Mouse (Mus musculus) limb, embryonic 12.5 days (tissue): ENCODE data around the gene Parl. TPM values are rescaled to one million over a fixed set of nuclear protein-coding genes. Genes with fewer than 3 reads are reported as not detected.

Experiments used
- ATAC-seq: fragments of 200-750 bp; cut with Nextera tagmentation; 2 replicates; pipeline ENCODE4 v1.8.0; 2017; ENCODE audit warnings: low read depth, moderate TSS enrichment; ENCODE audit not compliant: insufficient number of reproducible peaks, insufficient read depth, low FRiP score, low TSS enrichment
- H3K27ac ChIP-seq: fragments of 300-500 bp; sonication (generic); 2 replicates; pipeline ENCODE4 v1.5.1; 2016; ENCODE audit warnings: mild to moderate bottlenecking, moderate library complexity
- H3K27me3 ChIP-seq: fragments of 300-500 bp; sonication (generic); 2 replicates; pipeline ENCODE4 v1.6.1; 2016; ENCODE audit warnings: mild to moderate bottlenecking, moderate library complexity
- H3K36me3 ChIP-seq: fragments of 300-500 bp; sonication (generic); 2 replicates; pipeline ENCODE4 v1.6.1; 2016; ENCODE audit warnings: mild to moderate bottlenecking, moderate library complexity
- H3K4me1 ChIP-seq: fragments of 300-500 bp; sonication (generic); replicated peaks from 2 replicates; pipeline ENCODE4 v1.6.1; 2016
- H3K4me2 ChIP-seq: fragments of 300-500 bp; sonication (generic); 2 replicates; pipeline ENCODE4 v1.6.1; 2016; ENCODE audit warnings: mild to moderate bottlenecking, moderate library complexity
- H3K4me3 ChIP-seq: fragments of 300-500 bp; sonication (generic); replicated peaks from 2 replicates; pipeline ENCODE4 v1.5.1; 2016; ENCODE audit warnings: mild to moderate bottlenecking
- H3K9ac ChIP-seq: fragments of 300-500 bp; sonication (generic); replicated peaks from 2 replicates; pipeline ENCODE4 v1.6.1; 2016; ENCODE audit warnings: mild to moderate bottlenecking, moderate library complexity
- H3K9me3 ChIP-seq: fragments of 300-500 bp; sonication (generic); 2 replicates; pipeline ENCODE4 v1.6.1; 2016; ENCODE audit warnings: mild to moderate bottlenecking, moderate library complexity
- WGBS: fragments of 180-500 bp; shearing (Covaris S2); methylation state at CpG from one replicate; pipeline ENCODE4 v1.1.7; 2016; 5-methylcytosine and 5-hydroxymethylcytosine counted together
- polyA plus RNA-seq: library from polyadenylated mRNA; unstranded; fragments of >200 nt; fragmentation: Nextera tagmentation; extraction: Ambion mirVana; gene quantifications from 2 replicates; pipeline ENCODE4 v1.2.1, GENCODE M21; 2016

The Parl gene
- polyA plus RNA-seq, result 104 and 105 TPM in 2 replicates

DNA sequence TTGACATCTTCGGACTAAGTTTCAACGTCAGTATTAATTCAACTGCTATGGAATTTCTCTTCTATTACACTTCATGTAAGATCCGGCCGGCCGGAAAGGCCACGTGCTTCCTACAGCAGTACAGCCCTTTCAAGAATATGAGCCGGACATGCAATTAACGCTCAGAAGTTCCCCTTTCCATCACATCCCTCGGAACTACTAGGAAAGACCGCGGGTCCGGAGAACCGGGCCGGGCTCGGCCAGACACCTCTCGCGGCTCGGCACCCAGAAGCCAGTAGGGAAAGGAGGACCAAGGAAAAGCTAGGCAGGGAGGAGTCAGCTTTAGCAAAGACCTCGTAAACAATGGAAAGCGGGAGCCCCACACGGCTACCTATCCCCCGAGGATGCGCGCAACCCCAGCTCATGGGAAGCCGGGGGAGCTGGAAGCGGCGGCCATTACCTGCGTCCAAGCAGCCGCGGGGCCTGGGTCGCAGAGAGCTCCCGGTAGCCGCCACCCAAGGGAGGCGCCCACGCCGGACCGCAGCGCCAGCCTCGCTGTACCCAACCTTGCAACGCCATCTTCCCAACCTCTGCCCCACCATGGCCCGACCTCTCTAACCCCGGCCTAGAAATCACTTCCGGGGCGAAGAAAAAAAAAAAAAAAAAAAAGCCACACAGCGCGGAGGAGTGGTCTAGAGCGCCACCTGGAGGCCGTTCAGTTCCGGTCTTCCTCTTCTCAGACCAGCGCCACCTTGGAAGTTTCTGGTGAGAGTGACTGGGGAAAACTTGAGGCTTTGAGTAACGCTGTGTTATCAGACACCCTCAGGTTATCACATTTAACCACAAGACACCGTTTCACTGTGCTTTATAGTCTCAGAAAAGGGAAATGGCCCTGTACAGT lies at the start of gene Parl:
TSS of gene Parl (minus strand) at position 618 of the 880 bp plus-strand sequence.
- peak within 1 kb of the TSS; percentile 62 for H3K4me2 ChIP-seq
- H3K9me3 ChIP-seq, result no peaks in the 10 kb centered on the region
- peaks cover 20% of the 10 kb centered on the region for H3K36me3 ChIP-seq
- H3K4me3 ChIP-seq, result peak within 1 kb of the TSS; percentile 86
- ATAC-seq, result peak; percentile 78
- H3K27me3 ChIP-seq, result no peaks in the 10 kb centered on the region
- peak within 1 kb of the TSS; percentile 73 for H3K9ac ChIP-seq
- WGBS, result under 1% methylated on average over 52 of the region's 52 CpGs
- H3K27ac ChIP-seq, result peak within 1 kb of the TSS; percentile 67
- peaks cover 14% of the 10 kb centered on the region for H3K4me1 ChIP-seq

DNA sequence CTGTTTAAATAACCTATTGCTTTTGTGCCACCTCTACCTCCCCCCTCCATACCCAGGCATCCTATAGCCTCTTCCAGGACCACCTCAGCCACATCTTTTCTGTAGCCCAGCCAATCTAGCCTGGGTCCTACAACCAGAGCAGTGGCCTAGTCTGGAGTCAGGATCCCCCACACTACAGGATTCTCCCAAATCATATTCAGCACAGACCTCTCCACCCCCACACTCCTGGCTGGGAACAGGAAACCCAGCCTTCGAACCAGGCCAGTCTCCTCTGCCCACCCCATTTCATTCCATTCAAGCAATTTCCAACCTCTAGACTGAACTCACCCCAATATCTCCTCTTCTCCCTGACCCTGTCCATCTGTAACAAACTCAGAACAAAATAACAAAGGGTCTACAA lies 43.3 kb upstream of the Parl start:
- Histone ChIP-seq H3K27me3 (no peaks in the 10 kb centered on the region), H3K4me1 (no peaks in the 10 kb centered on the region), H3K27ac (no peak overlapping the region), H3K36me3 (peaks cover 45% of the 10 kb centered on the region), H3K9me3 (no peaks in the 10 kb centered on the region), H3K4me3 (no peak overlapping the region), H3K9ac (no peak overlapping the region), H3K4me2 (no peak overlapping the region)
- WGBS, result 87% methylated on average over 1 of the region's 1 CpGs
- no peak for ATAC-seq

- Histone ChIP-seq H3K4me2 (no peak overlapping the region), H3K36me3 (peaks cover 67% of the 10 kb centered on the region), H3K9ac (no peak overlapping the region), H3K4me3 (no peak overlapping the region), H3K27me3 (no peaks in the 10 kb centered on the region), H3K4me1 (no peaks in the 10 kb centered on the region), H3K27ac (no peak overlapping the region), H3K9me3 (no peaks in the 10 kb centered on the region)
- WGBS, result 96% methylated on average over 3 of the region's 3 CpGs
- ATAC-seq, result no peak
Measured at GRCm38 (mm10) chr16:20338616-20339015, 36.4 kb upstream of the Parl start.

- WGBS, result 92% methylated on average over 8 of the region's 8 CpGs
- Histone ChIP-seq H3K4me3 (no peak overlapping the region), H3K9ac (no peak overlapping the region), H3K27me3 (no peaks in the 10 kb centered on the region), H3K36me3 (peaks cover 74% of the 10 kb centered on the region), H3K4me2 (no peak overlapping the region), H3K4me1 (no peaks in the 10 kb centered on the region), H3K9me3 (no peaks in the 10 kb centered on the region), H3K27ac (no peak overlapping the region)
- no peak for ATAC-seq
Measured at GRCm38 (mm10) chr16:20334918-20335317, 32.7 kb upstream of the Parl start.

GRCm38 (mm10) chr16:20328306-20328705 lies 26.1 kb upstream of the Parl start:
- peaks cover 39% of the 10 kb centered on the region for H3K36me3 ChIP-seq
- no peaks in the 10 kb centered on the region for H3K27me3 ChIP-seq
- no peak overlapping the region for H3K4me2 ChIP-seq
- H3K4me3 ChIP-seq, result no peak overlapping the region
- 93% methylated on average over 5 of the region's 5 CpGs for WGBS
- no peaks in the 10 kb centered on the region for H3K9me3 ChIP-seq
- no peak overlapping the region for H3K27ac ChIP-seq
- no peak for ATAC-seq
- no peak overlapping the region for H3K9ac ChIP-seq
- H3K4me1 ChIP-seq, result no peaks in the 10 kb centered on the region

- Histone ChIP-seq H3K9ac (no peak within 1 kb of the TSS), H3K4me3 (no peak within 1 kb of the TSS), H3K36me3 (peaks cover 16% of the 10 kb centered on the region; the same call in 1 of the 2 replicates), H3K4me2 (no peak within 1 kb of the TSS), H3K4me1 (no peaks in the 10 kb centered on the region), H3K27me3 (no peaks in the 10 kb centered on the region), H3K27ac (no peak within 1 kb of the TSS), H3K9me3 (no peaks in the 10 kb centered on the region)
- no peak for ATAC-seq
- WGBS, result 79% methylated on average over 5 of the region's 5 CpGs
Measured at GRCm38 (mm10) chr16:20325286-20325685, 23.1 kb upstream of the Parl start, which contains the start of gene Cyp2ab1. Cyp2ab1 (minus strand) TSS chr16:20325404.

DNA sequence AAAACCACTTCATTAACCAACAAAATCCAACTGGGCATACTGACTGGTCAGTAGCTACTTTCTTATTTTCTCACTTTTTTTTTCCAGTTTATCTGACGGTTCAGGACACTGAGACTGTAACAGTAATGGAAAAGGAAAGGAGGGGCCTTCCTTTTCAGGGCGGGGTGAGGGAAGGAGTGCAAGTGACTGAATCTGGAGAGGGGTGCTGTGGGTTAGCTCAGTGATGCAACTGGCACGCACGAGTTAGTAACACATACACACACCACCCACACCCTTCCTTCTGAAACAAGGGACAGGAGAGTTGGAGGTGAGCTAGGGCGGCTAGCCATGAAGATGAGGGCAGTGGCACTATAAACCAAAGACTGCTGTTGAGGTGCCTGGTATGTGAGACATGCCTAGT lies 21.7 kb upstream of the Parl start:
- WGBS, result 80% methylated on average over 5 of the region's 5 CpGs
- peaks cover 7% of the 10 kb centered on the region; the same call in 1 of the 2 replicates for H3K36me3 ChIP-seq
- no peak for ATAC-seq
- H3K9me3 ChIP-seq, result no peaks in the 10 kb centered on the region
- H3K27me3 ChIP-seq, result no peaks in the 10 kb centered on the region
- H3K27ac ChIP-seq, result no peak overlapping the region
- H3K9ac ChIP-seq, result no peak overlapping the region
- no peak overlapping the region for H3K4me3 ChIP-seq
- H3K4me2 ChIP-seq, result no peak overlapping the region
- H3K4me1 ChIP-seq, result no peaks in the 10 kb centered on the region

DNA sequence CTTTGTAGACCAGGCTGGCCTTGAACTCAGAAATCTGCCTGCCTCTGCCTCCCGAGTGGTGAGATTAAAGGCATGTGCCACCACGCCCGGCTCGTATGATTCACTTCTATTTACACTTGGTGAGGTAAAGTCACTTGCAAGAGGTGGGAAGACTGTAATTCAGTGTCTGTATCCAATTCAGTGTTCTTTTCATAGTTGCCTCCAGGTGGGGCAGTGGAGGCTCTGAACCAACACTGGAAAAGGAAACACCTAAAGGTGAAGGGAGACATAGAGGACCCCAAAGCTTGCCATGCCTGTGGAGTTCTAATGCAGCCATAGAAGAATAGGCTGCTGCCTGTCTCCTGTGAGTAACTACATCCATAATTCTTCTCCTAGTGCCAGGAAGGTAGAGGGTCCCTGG lies 20.1 kb upstream of the Parl start:
- 83% methylated on average over 4 of the region's 4 CpGs for WGBS
- Histone ChIP-seq H3K4me2 (no peak overlapping the region), H3K4me1 (no peaks in the 10 kb centered on the region), H3K9ac (no peak overlapping the region), H3K9me3 (no peaks in the 10 kb centered on the region), H3K4me3 (no peak overlapping the region), H3K27me3 (no peaks in the 10 kb centered on the region), H3K27ac (no peak overlapping the region), H3K36me3 (no peaks in the 10 kb centered on the region)
- no peak for ATAC-seq

GRCm38 (mm10) chr16:20316770-20317169 lies 14.6 kb upstream of the Parl start:
- Histone ChIP-seq H3K36me3 (no peaks in the 10 kb centered on the region), H3K4me3 (no peak overlapping the region), H3K27ac (no peak overlapping the region), H3K4me2 (no peak overlapping the region), H3K9ac (no peak overlapping the region), H3K4me1 (no peaks in the 10 kb centered on the region), H3K27me3 (no peaks in the 10 kb centered on the region), H3K9me3 (no peaks in the 10 kb centered on the region)
- no peak for ATAC-seq
- WGBS, result 84% methylated on average over 6 of the region's 6 CpGs

DNA sequence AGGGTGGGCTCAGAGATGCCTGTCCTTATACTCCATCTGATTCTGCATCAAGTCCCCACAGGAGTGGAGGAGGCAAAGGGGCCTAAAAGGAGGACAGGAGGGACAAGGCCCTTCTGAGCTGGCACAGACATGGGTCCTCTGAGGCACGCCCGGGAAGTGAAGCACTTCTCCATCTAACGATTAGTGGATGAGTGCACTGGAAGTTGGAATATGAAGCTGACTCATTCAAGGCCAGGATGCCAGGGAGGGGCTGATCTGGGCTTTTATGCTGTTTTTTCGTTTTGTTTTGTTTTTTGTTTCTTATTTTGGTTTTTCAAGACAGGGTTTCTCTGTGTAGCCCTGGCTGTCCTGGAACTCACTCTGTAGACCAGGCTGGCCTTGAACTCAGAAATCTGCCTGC lies 13.1 kb upstream of the Parl start:
- H3K4me3 ChIP-seq, result no peak overlapping the region
- H3K27ac ChIP-seq, result no peak overlapping the region

DNA sequence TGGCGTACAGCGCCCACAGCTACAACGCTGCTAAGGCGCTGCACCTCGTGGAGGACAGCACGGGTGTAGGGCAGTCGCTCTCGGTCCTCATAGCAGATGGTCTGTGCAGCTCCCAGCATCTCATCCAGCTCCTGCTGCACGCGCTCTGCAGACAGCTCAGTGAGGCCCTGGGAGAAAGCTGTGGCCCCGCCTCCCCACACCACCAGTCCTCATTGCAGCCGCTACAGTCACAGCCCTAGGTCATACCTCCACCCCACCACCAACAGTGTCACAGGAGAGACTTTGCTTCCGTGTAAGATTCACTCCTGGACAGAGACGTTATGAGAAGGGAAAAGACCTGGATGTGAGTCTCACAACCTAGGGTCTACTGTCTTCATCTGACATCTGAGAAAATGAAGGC lies 10.1 kb upstream of the Parl start:
- no peak overlapping the region for H3K4me2 ChIP-seq
- no peaks in the 10 kb centered on the region for H3K27me3 ChIP-seq
- no peaks in the 10 kb centered on the region for H3K4me1 ChIP-seq
- no peaks in the 10 kb centered on the region for H3K9me3 ChIP-seq
- 58% methylated on average over 14 of the region's 14 CpGs for WGBS
- H3K27ac ChIP-seq, result no peak overlapping the region
- no peak for ATAC-seq
- H3K9ac ChIP-seq, result no peak overlapping the region
- no peak overlapping the region for H3K4me3 ChIP-seq
- H3K36me3 ChIP-seq, result no peaks in the 10 kb centered on the region

More for the DNA sequence above, 13.1 kb upstream of the Parl start:
- no peak overlapping the region for H3K4me2 ChIP-seq
- no peaks in the 10 kb centered on the region for H3K36me3 ChIP-seq
- no peak overlapping the region for H3K9ac ChIP-seq
- H3K9me3 ChIP-seq, result no peaks in the 10 kb centered on the region
- H3K27me3 ChIP-seq, result no peaks in the 10 kb centered on the region
- 91% methylated on average over 4 of the region's 4 CpGs for WGBS
- no peaks in the 10 kb centered on the region for H3K4me1 ChIP-seq
- ATAC-seq, result no peak

- H3K4me1 ChIP-seq, result peaks cover 14% of the 10 kb centered on the region
- no peaks in the 10 kb centered on the region for H3K27me3 ChIP-seq
- no peak for ATAC-seq
- no peaks in the 10 kb centered on the region for H3K9me3 ChIP-seq
- H3K4me2 ChIP-seq, result no peak overlapping the region
- H3K4me3 ChIP-seq, result no peak overlapping the region
- H3K36me3 ChIP-seq, result peaks cover 38% of the 10 kb centered on the region
- WGBS, result 95% methylated on average over 2 of the region's 2 CpGs
- H3K27ac ChIP-seq, result no peak overlapping the region
- no peak overlapping the region for H3K9ac ChIP-seq
Measured at GRCm38 (mm10) chr16:20300076-20300475, 2.1 kb downstream of the Parl start.
